Mouse (Mus musculus): ENCODE data around the gene Tlr4. TPM values are rescaled to one million over a fixed set of nuclear protein-coding genes. Genes with fewer than 3 reads are reported as not detected.

Gene Tlr4
- total RNA-seq (2021), result 10 to 100 TPM; 13.0 to 17.4 TPM
- long read RNA-seq, experiment 1, full-length matches to known transcripts, result 3 of 7 reads
- long read RNA-seq, experiment 1, partial matches to known transcripts, result 0 of 7 reads
- long read RNA-seq, experiment 1, other reads (novel, unspliced or antisense), result 4 of 7 reads
- long read RNA-seq, experiment 2, full-length matches to known transcripts, result 3 of 3 reads
- long read RNA-seq, experiment 2, partial matches to known transcripts, result 0 of 3 reads
- long read RNA-seq, experiment 2, other reads (novel, unspliced or antisense), result 0 of 3 reads

DNA sequence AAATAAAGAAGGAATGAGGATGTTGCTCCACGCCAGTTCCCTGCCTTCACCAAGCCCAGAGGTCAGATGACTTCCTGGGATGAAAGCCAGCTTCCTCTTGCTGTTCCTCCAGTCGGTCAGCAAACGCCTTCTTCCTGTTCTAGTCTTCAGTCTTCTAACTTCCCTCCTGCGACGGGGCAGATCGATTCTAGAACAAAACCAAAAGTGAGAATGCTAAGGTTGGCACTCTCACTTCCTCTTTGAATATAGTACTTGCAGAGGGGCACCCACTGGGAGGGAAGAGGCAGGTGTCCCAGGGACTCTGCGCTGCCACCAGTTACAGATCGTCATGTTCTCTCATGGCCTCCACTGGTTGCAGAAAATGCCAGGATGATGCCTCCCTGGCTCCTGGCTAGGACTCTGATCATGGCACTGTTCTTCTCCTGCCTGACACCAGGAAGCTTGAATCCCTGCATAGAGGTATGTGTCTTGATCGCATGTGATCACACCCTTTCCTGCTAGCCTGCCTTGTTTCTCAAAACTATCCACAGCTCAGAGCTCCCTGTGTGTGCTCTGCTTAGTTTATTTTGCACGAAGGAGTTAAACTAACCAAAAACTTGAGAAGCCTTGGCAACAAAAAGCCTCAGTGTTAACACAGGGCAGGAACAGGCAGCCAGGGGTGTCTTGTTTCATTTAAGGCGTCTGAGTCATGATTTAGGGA lies at the start of gene Tlr4:
TSS of gene Tlr4 (plus strand) at position 122 of the 700 bp plus-strand sequence.
- DNase-seq, result peak; percentile 74 to 85
- intact Hi-C loops (cut with DNase I), result no loop called here

DNA sequence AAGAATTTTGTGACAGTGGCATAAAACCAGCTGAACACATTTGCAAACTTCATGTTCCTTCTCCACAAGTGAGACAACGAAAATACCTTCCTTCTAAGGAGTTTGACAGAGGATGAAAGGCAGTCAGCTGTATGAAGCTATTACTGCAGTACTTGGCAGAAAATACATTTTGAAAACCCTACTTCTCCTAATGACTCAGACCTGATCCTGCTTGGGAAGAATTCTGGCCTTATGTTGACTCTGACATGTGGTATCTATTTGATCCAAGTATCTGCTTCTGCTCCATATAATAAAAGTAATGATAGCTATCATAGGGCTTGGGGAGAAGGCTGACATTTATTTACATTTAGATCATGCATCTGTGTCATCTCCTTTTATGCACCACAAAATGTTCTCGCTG lies 33.1 kb upstream of the Tlr4 start:
- intact Hi-C loops (cut with DNase I), result no loop called here
- DNase-seq, result no peak

DNA sequence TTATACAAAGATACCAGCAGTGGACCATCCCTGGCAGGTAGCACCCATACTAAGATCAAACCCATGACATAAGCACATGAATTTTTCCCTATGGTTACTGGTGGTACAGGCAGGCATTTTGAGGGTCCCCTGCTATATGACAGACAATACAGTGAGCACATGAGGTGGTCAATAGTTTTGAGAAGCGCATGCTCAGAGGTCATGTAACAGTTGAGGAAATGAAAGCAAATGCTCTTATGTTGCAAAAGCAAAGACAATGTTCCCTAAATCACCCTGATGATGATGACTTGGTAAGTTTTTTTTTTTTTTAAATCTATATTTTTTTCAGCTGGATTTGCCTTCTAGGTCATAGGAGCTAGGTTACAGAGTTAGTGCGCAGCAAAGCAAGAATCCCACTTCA lies 30.7 kb upstream of the Tlr4 start:
- intact Hi-C loops (cut with DNase I), result no loop called here
- DNase-seq, result no peak

DNA sequence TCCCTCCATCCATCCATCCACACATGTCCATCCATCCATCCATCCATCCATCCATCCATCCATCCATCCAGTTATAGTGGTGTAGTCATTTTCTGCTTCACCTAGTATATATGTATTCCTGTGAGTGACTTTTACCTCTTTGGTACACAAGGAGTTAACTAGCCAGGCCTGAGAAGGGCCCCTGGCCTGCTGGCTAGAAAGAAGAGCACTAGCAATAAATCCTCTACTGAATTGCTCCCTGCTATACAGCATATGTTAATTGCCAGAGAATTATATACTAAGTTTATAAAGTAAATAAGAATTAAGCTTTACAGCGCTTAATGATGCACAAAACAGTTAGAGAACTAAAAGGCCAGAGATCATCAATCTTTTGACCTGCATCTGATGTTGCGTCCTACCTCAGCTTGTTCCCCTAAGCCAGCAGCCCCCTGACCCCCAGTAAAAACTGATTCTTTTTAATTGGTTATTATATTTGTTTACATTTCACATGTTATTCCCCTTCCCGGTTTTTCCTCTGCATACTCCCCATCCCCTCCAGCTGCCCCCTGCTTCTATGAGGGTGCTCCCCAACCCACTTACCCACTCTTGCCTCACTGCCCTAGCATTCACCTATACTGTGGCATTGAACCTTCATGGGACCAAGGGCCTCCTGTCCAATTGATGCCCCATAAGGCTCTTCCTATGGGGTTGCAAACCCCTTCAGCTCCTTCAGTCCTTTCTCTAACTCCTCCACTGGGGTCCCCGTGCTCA lies 22.7 kb upstream of the Tlr4 start:
- intact Hi-C loops (cut with DNase I), result no loop called here
- DNase-seq, result no peak

DNA sequence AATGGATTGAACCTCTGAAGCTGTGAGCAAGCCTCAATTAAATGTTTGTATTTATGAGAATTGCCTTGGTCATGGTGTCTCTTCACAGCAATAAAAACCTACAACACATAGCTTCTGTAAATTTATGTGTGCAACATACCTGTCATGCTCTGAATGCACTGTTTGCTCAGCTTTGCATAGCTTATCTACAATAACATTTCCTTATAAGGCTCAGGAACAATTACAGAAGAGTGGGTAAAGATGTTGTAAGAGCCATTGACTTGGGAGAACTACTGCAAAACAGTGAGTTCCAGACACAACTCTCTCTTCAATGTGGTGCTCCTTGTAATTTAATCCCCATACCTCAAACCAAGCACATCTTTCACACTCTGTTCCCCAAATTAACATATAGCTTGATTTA lies 21.6 kb upstream of the Tlr4 start:
- DNase-seq, result no peak
- intact Hi-C loops (cut with DNase I), result no loop called here

DNA sequence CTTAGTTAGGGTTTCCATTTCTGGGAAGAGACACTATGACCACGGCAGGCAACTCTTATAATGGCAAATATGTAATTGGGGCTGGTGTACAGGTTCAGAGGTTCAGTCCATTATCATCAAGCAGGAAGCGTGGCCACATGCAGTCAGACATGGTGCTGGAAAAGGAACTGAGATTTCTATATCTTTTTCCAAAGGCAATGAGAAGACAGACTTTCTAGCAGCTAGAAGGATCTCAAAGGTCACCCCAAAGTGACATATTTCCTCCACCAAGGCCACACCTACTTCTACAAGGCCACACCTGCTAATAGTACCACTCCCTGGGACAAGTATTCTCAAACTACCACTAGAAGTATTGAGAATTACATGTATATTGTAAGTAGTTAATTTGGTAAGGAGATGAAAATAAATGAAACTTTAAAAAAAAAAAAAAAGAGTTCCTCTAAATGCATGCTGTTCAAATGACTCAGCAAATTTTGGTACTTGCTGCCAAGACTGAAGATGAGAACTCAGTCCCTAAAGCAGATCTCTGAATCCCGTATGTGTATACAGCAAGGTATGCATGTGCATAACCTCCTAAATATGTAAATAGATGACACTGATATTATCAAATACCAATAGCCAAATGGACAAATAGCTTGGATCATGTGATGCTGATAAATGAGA lies 10.9 kb upstream of the Tlr4 start:
- no peak for DNase-seq
- intact Hi-C loops (cut with DNase I), result no loop called here

DNA sequence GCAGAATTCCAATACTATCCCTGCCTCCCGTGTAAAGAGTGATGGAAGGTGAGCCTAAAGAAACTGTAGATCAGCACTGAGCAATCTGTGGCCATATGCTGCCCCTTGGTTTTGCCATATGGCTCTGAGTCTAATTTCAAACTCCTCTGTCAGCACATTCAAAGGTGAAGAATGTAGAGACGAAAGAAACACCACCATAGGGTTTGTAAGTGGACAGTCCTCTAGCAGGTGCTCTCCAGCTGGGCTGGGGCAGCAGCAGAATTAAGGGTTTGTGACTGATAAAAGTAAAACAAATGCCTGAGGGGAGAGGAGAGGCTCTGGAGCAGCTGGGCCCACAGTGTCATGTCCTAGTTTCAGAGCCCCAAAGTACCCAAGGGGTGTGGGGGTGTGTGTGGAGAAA lies 6.2 kb upstream of the Tlr4 start:
- DNase-seq, result peak in 1 of 2 experiments; percentile 3
- intact Hi-C loops (cut with DNase I), result no loop called here

DNA sequence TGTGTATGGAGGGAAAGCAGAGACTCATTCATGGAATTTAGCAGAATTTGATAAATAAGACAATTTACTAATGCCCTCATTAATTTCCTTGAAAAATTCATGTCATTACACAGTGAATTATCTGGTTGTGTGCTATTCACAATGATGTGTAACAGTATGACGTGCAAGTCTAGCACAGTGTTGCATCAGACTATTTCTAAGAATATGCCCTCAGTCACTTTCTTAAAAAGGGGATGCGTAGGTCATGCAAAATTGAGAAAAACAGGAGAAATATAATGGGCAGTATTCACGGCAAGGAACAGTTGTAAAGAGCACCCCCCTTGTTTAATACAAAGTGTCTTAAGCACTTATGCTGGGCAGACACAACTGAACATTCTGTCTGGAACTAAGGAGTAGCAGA lies 5.6 kb upstream of the Tlr4 start:
- intact Hi-C loops (cut with DNase I), result no loop called here
- no peak for DNase-seq

DNA sequence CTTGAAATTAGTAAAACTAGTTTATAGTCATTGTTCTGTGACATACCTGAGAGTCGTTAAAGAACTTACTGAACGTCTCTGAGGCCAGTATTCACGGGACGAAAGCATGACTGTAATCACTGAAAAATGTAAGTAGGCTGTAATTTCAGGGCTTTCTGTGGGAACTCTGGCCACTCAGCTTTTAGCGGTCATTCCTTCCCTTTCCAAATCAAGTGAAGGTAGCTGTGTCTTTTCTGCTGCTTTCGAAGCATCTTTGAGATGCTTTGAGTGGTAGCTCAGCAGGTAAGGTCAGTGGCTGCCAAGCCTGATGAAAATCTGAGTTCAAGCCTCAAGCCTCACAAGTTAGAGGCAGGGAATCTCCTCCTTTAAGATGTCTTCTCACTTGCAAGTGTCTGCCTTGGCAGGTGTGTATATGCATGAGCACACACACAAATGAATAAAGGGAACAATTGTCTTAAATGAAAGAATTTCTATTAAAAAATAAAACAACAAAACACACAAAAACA lies 832 bp downstream of the Tlr4 start:
- no peak for DNase-seq
- intact Hi-C loops (cut with DNase I), result no loop called here

DNA sequence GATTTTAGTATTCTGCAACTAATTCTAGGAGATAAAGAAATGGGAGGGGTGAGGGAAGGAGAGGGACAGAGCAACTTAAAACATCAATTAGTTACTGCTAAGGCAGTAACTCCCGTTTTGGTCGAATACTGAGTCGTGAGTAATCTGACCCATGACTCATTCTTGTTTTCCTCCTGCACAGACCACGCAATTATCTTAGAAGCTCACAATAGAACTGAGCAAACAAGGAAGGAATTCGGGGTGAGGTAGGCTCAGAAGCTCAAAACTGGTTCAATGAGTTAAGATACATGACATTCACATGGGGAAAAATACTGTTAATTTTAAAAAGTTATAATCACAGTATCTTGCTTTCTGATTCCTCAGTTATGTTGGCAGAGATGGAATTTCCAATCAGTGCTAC lies 1.3 kb downstream of the Tlr4 start:
- DNase-seq, result no peak
- intact Hi-C loops (cut with DNase I), result no loop called here

DNA sequence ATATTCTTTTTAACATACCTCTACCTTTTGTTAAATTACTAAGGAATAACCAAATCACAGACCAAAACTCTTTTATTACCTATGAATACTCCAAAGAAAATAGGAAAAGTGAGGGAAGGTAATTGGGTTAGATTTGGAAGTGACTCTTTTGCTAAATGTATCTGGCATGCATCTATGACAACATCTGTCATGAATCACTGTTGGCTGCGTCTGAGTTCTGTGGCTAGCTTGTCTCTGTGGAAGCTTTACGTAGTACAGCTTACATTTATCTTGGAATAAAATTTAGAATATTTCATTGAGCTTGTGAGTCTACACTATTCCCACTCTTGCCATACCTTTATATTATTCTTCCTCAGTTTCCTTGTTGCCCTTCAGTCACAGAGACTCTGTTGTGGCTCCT lies 10.7 kb downstream of the Tlr4 start:
- intact Hi-C loops (cut with DNase I), result no loop called here
- no peak for DNase-seq

DNA sequence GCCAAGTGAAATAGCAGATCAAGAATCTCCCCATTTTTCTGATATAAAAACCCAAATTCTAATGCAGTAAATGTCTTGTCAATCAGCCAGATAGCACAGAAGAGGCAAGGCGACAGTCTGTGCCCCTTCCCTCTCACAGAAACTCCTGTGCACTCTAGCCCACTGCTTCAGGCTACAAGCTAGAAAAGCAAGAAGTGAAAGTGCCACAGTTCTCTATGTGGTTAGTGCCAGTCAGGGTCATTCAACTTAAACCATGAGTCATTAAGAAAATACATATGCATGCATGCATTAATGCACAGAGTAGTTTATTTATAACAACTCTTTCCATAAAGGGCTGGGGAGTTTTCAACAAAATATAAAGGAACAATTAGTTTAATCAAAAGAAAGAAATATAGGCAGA lies 15.9 kb downstream of the Tlr4 start:
- no peak for DNase-seq
- intact Hi-C loops (cut with DNase I), result no loop called here

DNA sequence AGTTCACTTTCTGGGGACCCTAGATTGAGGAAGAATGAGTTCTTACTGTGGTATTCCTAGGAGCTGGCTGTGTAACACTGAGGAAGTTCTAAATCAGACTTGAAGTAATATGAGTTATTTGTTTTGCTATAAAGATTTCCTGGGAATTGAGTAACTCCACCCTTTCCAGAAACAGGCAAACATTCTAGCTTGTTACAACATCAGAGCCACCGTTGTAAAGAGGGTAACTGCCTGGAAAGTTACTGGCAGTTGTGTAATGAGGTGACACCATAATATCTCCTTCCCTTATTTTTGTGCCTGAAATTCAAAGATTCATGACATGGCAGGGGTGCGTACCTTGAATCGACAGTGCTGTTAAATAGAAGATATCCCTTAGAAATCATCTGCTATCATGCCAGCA lies 24.6 kb downstream of the Tlr4 start:
- intact Hi-C loops (cut with DNase I), result no loop called here
- DNase-seq, result no peak

DNA sequence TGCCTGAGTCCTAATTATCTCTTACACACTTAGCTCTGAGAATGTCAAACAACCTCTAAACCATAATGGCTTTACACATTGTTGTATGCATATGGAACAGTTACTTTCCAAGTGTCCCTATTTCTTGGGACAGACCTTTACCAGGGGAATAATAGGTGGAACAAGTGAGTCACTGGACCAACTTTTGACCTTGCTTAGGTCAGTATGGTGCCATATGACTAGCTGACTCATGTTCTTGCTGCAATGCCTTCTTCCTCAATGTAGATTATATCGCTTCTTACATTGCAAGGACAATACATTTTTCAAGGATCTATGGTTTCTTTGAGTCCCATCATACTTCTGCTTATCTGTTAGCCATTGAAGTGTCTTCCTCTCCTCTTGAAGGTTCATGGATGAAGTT lies 29.6 kb downstream of the Tlr4 start:
- no peak for DNase-seq
- intact Hi-C loops (cut with DNase I), result no loop called here

DNA sequence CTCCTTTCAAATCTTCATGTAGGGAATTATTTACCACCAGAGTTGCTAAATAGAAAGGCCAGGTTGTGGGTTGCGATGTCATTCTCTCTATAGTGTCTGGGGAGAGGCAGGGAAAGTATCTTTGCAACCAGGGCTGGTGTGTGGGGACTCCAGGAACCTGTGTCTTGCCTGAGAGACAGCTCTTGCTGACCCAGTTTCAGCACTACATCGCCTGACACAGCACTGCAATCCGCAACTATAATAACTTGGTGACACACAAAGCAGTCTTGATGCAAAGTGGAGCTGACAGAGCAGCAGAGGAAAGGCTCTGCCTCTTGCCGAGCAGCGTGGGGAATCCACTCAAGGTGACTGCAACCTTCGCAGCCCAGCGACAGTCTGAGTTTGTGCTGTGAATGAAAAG lies 42.5 kb downstream of the Tlr4 start:
- DNase-seq, result no peak

DNA sequence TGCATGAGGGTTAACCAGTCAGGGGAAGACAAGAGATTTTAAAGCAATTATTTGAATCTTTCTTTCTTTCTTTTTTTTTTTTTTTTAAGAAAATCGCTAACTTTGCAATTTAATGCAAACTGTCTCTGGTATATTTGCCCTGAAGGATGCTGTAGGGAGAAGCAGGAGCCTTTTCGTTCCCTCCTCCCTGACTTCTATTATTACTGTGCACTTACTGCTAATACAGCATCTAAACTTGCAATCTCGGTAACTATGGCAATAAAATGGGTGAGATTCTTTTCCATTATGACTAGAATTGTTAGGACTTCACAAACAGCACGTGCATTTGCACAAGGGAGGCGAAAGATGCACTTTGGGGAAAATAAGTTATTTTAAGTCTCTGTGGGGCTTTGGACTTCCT lies 44.6 kb downstream of the Tlr4 start:
- intact Hi-C loops (cut with DNase I), result no loop called here

More for the DNA sequence above, 42.5 kb downstream of the Tlr4 start:
- intact Hi-C loops (cut with DNase I), result no loop called here

DNA sequence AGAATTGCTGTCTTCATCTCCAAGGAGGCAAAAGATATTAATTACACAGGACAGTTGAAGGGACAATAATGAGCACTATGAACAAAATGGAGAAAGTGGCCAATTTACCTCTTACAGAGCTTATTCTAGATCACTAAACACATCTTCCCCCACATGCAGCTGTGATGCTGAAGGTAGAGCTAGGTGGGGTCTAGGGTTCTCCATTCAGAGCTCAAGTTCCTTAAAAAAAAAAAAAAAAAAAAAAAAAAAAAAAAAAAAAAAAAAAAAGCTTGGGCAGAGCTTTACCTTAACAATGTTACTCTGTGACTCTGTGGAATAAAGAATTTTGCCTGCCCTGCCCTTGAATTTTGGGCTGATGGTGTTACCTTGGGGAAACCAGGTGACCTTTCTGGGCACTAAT lies 46.0 kb downstream of the Tlr4 start:
- no peak for DNase-seq
- intact Hi-C loops (cut with DNase I), result no loop called here

More for the DNA sequence above, 44.6 kb downstream of the Tlr4 start:
- DNase-seq, result no peak

DNA sequence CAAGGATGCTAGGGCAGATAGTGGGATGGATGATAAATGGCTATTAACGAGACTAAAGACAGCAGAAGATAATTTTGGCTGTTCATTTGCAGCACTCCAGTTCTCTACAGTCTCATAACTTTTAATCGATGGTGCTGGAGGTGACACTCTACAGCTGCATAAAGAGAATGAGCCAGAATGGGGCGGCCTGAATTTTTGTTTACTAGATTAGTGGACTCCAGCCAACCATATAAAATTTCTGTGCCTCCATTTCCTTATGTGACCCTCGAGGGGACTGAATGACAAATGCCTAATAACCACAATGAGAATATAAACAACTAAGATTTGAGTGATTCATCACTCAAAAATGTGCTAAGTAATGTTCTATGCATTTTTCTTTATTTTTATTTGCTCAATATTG lies 48.4 kb downstream of the Tlr4 start:
- intact Hi-C loops (cut with DNase I), result no loop called here

DNA sequence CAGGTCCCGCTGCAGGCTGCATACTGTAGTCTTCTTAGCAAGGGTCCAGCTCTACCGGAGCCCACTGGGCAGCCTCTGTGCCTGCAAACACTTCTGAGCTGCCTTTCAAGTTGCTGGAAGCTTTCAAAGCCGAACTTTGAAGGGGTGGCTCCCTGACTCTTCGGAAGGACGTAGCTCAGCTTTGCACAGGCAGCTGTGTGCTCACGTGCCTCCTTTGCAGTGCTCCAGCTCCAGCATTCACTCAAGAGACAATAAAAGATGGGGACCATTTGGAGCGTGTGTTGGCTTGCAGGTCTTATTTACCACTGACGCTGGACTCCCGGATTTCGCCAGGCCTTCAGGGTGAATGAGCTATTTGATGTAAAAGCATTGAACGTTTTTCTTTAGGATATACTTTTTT lies 50.2 kb downstream of the Tlr4 start:
- intact Hi-C loops (cut with DNase I), result no loop called here
- DNase-seq, result no peak

More for the DNA sequence above, 48.4 kb downstream of the Tlr4 start:
- DNase-seq, result no peak

DNA sequence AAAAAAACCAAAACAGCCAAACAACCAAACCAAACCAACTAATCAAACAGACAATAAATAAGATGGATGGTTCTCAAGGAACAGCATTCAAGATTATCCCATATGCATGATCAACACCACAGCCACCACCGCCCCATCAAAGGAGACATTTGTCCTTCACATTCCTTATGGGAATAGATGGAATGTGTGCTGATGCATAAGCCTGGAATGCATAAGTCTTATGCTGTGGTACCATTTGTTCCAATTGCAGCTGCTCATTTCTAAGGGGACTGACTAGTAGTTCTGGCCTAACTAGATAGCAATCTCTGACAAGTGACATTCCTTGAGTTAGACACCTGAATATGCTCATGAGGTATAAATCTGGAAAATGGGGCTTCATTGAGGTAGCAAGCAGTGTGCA lies 54.1 kb downstream of the Tlr4 start:
- intact Hi-C loops (cut with DNase I), result no loop called here

DNA sequence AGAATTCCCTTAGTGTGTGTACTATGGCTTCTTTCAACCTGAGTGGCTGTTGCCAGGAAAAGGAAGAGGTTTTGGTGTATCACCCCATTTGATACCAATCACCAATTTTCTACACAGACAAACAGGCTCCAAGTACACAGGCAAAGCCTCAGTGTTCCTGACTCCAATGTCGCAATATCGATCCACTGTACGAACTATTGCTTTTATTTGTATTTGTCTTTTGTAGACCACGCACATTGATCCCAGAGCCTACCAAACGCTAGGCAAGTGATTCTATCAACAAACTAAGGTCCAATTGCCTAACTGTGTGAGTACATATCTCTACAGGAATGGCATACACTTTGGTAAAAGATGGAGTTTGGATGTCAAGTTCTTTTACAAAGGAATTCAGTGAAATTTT lies 55.9 kb downstream of the Tlr4 start:
- intact Hi-C loops (cut with DNase I), result no loop called here
- DNase-seq, result no peak

More for the DNA sequence above, 54.1 kb downstream of the Tlr4 start:
- no peak for DNase-seq
